Mouse (Mus musculus) midbrain, embryonic 13.5 days (tissue): ENCODE data around the gene Hmgcll1. TPM values are rescaled to one million over a fixed set of nuclear protein-coding genes. Genes with fewer than 3 reads are reported as not detected.
"Not testable (repeated sequence)": the region's sequence is repeated elsewhere in the genome, so short reads cannot be mapped to it uniquely, and the experiment has no call there.

ENCODE experiments used
- ATAC-seq: fragments of 200-750 bp; cut with Nextera tagmentation; 2 replicates; pipeline ENCODE4 v1.8.0; 2017; ENCODE audit warnings: mild to moderate bottlenecking, moderate TSS enrichment, moderate library complexity
- H3K27ac ChIP-seq: fragments of 300-500 bp; sonication (generic); 2 replicates; pipeline ENCODE4 v1.5.1; 2015; ENCODE audit warnings: inconsistent platforms, mild to moderate bottlenecking, moderate library complexity
- H3K27me3 ChIP-seq: fragments of 300-500 bp; sonication (generic); 2 replicates; pipeline ENCODE4 v1.6.1; 2015; ENCODE audit warnings: mild to moderate bottlenecking, inconsistent platforms
- H3K36me3 ChIP-seq: fragments of 300-500 bp; sonication (generic); 2 replicates; pipeline ENCODE4 v1.6.1; 2015; ENCODE audit warnings: mild to moderate bottlenecking, inconsistent platforms
- H3K4me1 ChIP-seq: fragments of 300-500 bp; sonication (generic); replicated peaks from 2 replicates; pipeline ENCODE4 v1.6.1; 2015; ENCODE audit warnings: inconsistent platforms
- H3K4me2 ChIP-seq: fragments of 300-500 bp; sonication (generic); replicated peaks from 2 replicates; pipeline ENCODE4 v1.6.1; 2015; ENCODE audit warnings: moderate library complexity, mild to moderate bottlenecking, inconsistent platforms
- H3K4me3 ChIP-seq: fragments of 300-500 bp; sonication (generic); replicated peaks from 2 replicates; pipeline ENCODE4 v1.5.1; 2015; ENCODE audit warnings: mild to moderate bottlenecking, inconsistent platforms
- H3K9ac ChIP-seq: fragments of 300-500 bp; sonication (generic); replicated peaks from 2 replicates; pipeline ENCODE4 v1.6.1; 2015; ENCODE audit warnings: mild to moderate bottlenecking, inconsistent platforms
- H3K9me3 ChIP-seq: fragments of 300-500 bp; sonication (generic); 2 replicates; pipeline ENCODE4 v1.6.1; 2016; ENCODE audit warnings: mild to moderate bottlenecking, inconsistent platforms
- WGBS: fragments of 180-500 bp; shearing (Covaris S2); methylation state at CpG from one replicate; pipeline ENCODE4 v1.1.7; 2015; 5-methylcytosine and 5-hydroxymethylcytosine counted together
- polyA plus RNA-seq: library from polyadenylated mRNA; unstranded; fragments of >200 nt; fragmentation: Nextera tagmentation; extraction: Ambion mirVana; gene quantifications from 2 replicates; pipeline ENCODE4 v1.2.1, GENCODE M21; 2015

The Hmgcll1 gene
- polyA plus RNA-seq, 1 experiment from 2014 or later, result 21.6 TPM

DNA sequence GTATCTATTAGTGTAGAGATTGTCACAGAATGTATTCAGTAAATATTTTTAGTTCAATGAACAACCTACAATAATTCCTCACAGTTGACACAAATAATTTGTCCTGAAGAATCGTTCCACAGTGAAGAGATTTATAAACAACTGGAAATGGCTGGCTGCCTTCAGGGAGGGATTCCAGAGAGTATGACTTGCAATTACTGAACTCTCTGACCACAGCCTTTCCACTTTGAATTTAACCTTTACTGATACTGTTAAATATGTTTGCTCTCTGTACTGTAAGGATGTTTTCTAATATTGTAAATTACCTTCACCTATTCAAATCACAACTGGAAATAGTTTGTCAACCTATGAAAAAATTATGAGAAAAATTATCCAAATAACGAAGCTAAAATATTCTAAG, 76.9 kb downstream of the Hmgcll1 start:
- Histone ChIP-seq H3K9ac (no peak overlapping the region), H3K4me3 (no peak overlapping the region), H3K27ac (no peak overlapping the region), H3K36me3 (no peaks in the 10 kb centered on the region), H3K4me1 (no peaks in the 10 kb centered on the region), H3K4me2 (no peak overlapping the region), H3K9me3 (no peaks in the 10 kb centered on the region), H3K27me3 (no peaks in the 10 kb centered on the region)
- WGBS, result 78% methylated on average over 2 of the region's 2 CpGs
- ATAC-seq, result no peak

- Histone ChIP-seq H3K4me1 (no peaks in the 10 kb centered on the region), H3K4me2 (no peak overlapping the region), H3K9ac (no peak overlapping the region), H3K36me3 (no peaks in the 10 kb centered on the region), H3K9me3 (no peaks in the 10 kb centered on the region), H3K27ac (no peak overlapping the region), H3K27me3 (no peaks in the 10 kb centered on the region), H3K4me3 (no peak overlapping the region)
- ATAC-seq, result no peak
- 93% methylated on average over 5 of the region's 5 CpGs for WGBS
Measured at GRCm38 (mm10) chr9:76097221-76097620, 82.6 kb downstream of the Hmgcll1 start.

GRCm38 (mm10) chr9:76099981-76100380, 85.3 kb downstream of the Hmgcll1 start:
- H3K4me1 ChIP-seq, result no peaks in the 10 kb centered on the region
- no peak for ATAC-seq
- WGBS, result 85% methylated on average over 3 of the region's 3 CpGs
- H3K4me3 ChIP-seq, result no peak overlapping the region
- H3K27me3 ChIP-seq, result no peaks in the 10 kb centered on the region
- no peak overlapping the region for H3K27ac ChIP-seq
- no peaks in the 10 kb centered on the region for H3K36me3 ChIP-seq
- H3K4me2 ChIP-seq, result no peak overlapping the region
- no peaks in the 10 kb centered on the region for H3K9me3 ChIP-seq
- no peak overlapping the region for H3K9ac ChIP-seq

DNA sequence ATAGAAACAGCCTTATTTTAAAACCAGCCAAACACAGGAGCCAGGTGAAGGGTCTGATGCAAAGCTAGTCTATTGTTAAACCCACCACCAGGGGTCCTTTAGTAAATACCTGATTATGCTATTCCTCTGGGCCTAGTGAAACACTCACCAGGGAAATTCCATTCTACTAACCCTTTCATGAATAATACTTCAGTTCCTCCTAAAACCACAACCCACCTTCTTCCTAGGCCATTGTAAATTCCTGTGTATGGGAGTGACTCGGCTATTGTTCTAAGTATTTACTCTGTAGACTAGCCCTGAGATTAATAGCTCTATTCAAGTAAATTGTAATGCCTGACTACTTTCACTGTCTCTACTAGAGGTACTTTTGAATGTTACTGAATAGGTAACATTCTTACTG, 89.8 kb downstream of the Hmgcll1 start:
- not testable (repeated sequence) for ATAC-seq, H3K4me1 ChIP-seq, H3K4me3 ChIP-seq, H3K9me3 ChIP-seq, H3K4me2 ChIP-seq, H3K9ac ChIP-seq, H3K27me3 ChIP-seq, H3K36me3 ChIP-seq, H3K27ac ChIP-seq
- 86% methylated on average over 1 of the region's 1 CpGs for WGBS

DNA sequence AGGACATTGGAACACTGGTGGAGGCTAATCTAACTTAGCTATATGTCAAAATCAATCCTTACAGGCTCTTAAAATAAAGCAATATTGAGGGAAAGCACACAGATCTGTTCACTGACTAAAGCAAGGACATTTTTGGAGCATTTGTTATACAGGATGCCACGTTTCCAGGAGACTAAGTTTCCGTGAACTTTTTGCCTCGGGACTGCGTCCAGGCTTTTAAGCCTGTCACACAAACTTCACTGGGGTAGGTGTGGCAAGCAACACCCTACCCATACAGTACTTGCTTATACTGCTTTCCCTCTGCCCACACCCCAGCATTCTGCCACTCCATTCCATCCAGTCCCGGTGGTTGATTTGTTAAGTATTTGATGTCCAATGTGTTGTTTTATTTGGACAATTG, 90.2 kb downstream of the Hmgcll1 start:
- H3K4me3 ChIP-seq, result no peak overlapping the region
- H3K27me3 ChIP-seq, result no peaks in the 10 kb centered on the region
- H3K9me3 ChIP-seq, result no peaks in the 10 kb centered on the region
- ATAC-seq, result no peak
- 93% methylated on average over 5 of the region's 5 CpGs for WGBS
- H3K9ac ChIP-seq, result no peak overlapping the region
- no peak overlapping the region for H3K4me2 ChIP-seq
- H3K27ac ChIP-seq, result no peak overlapping the region
- no peaks in the 10 kb centered on the region for H3K36me3 ChIP-seq
- no peaks in the 10 kb centered on the region for H3K4me1 ChIP-seq

- H3K27me3 ChIP-seq, H3K9me3 ChIP-seq, H3K27ac ChIP-seq, H3K9ac ChIP-seq, H3K4me3 ChIP-seq, H3K4me2 ChIP-seq, H3K36me3 ChIP-seq, H3K4me1 ChIP-seq: not testable (repeated sequence)
- ATAC-seq, result peak; percentile 66; the same call in 1 of the 2 replicates
- WGBS, result 1% methylated on average over 2 of the region's 2 CpGs
Measured at GRCm38 (mm10) chr9:76122888-76123287, 108.2 kb downstream of the Hmgcll1 start.

- H3K36me3 ChIP-seq, result no peaks in the 10 kb centered on the region
- no peaks in the 10 kb centered on the region for H3K9me3 ChIP-seq
- no peak overlapping the region for H3K4me3 ChIP-seq
- no peak overlapping the region for H3K4me2 ChIP-seq
- no peak overlapping the region for H3K9ac ChIP-seq
- H3K4me1 ChIP-seq, result no peaks in the 10 kb centered on the region
- H3K27me3 ChIP-seq, result peaks cover 3% of the 10 kb centered on the region; the same call in 1 of the 2 replicates
- ATAC-seq, result no peak
- WGBS, result 78% methylated on average over 4 of the region's 4 CpGs
- no peak overlapping the region for H3K27ac ChIP-seq
Measured at GRCm38 (mm10) chr9:76124249-76124648, 109.6 kb downstream of the Hmgcll1 start.

GRCm38 (mm10) chr9:76129353-76129752, 114.7 kb downstream of the Hmgcll1 start:
- Histone ChIP-seq H3K36me3 (0 out of 2 replicates have a peak, but pooled peaks cover 3% of the 10 kb centered on the region), H3K27me3 (peaks cover 3% of the 10 kb centered on the region; the same call in 1 of the 2 replicates), H3K4me3 (no peak overlapping the region), H3K4me2 (no peak overlapping the region), H3K9ac (no peak overlapping the region), H3K27ac (no peak overlapping the region), H3K4me1 (no peaks in the 10 kb centered on the region), H3K9me3 (no peaks in the 10 kb centered on the region)
- no peak for ATAC-seq
- WGBS, result 67% methylated on average over 1 of the region's 1 CpGs

GRCm38 (mm10) chr9:76134042-76134441, 119.4 kb downstream of the Hmgcll1 start:
- H3K4me1 ChIP-seq, result no peaks in the 10 kb centered on the region
- H3K27ac ChIP-seq, result no peak overlapping the region
- peaks cover 9% of the 10 kb centered on the region; the same call in 1 of the 2 replicates for H3K27me3 ChIP-seq
- H3K4me3 ChIP-seq, result no peak overlapping the region
- H3K9ac ChIP-seq, result no peak overlapping the region
- no peak for ATAC-seq
- H3K4me2 ChIP-seq, result no peak overlapping the region
- 0 out of 2 replicates have a peak, but pooled peaks cover 3% of the 10 kb centered on the region for H3K36me3 ChIP-seq
- H3K9me3 ChIP-seq, result no peaks in the 10 kb centered on the region
- WGBS, result 88% methylated on average over 6 of the region's 6 CpGs

- peaks cover 22% of the 10 kb centered on the region; the same call in 1 of the 2 replicates for H3K27me3 ChIP-seq
- 0 out of 2 replicates have a peak, but pooled peaks cover 3% of the 10 kb centered on the region for H3K36me3 ChIP-seq
- H3K4me1 ChIP-seq, result no peaks in the 10 kb centered on the region
- H3K4me2 ChIP-seq, result no peak overlapping the region
- WGBS, result 63% methylated on average over 3 of the region's 3 CpGs
- no peak overlapping the region for H3K27ac ChIP-seq
- ATAC-seq, result 0 out of 2 replicates have a peak, but pooled peaks have one; percentile 30
- H3K9me3 ChIP-seq, result no peaks in the 10 kb centered on the region
- no peak overlapping the region for H3K9ac ChIP-seq
- H3K4me3 ChIP-seq, result no peak overlapping the region
Measured at GRCm38 (mm10) chr9:76138378-76139109, 123.9 kb downstream of the Hmgcll1 start.

- H3K4me2 ChIP-seq, result no peak overlapping the region
- H3K4me1 ChIP-seq, result no peaks in the 10 kb centered on the region
- no peak overlapping the region for H3K4me3 ChIP-seq
- no peak for ATAC-seq
- peaks cover 8% of the 10 kb centered on the region; the same call in 1 of the 2 replicates for H3K27me3 ChIP-seq
- WGBS, result 55% methylated on average over 3 of the region's 3 CpGs
- H3K9me3 ChIP-seq, result no peaks in the 10 kb centered on the region
- H3K36me3 ChIP-seq, result no peaks in the 10 kb centered on the region
- H3K9ac ChIP-seq, result no peak overlapping the region
- no peak overlapping the region for H3K27ac ChIP-seq
Measured at GRCm38 (mm10) chr9:76145593-76145992, 130.9 kb downstream of the Hmgcll1 start.

DNA sequence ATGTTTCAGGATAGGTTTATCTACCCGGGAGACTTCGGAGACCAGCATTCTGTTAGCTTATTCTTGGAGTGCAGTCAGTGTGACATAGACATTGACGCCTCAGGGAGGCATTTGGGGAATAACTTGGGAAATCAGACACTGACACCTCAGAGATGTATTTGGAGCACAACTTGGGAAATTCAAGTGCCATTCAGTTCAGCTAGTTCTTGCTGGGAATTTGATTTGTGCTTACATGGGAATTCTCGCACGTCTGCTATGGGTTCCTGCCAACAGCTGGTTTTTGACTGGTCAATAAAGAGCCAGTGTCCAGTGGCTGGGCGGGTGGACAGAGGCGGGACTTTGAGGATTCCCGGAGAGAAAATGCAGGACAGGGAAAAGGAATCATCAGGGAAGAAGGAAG, 147.8 kb downstream of the Hmgcll1 start:
- Histone ChIP-seq H3K4me1 (no peaks in the 10 kb centered on the region), H3K4me2 (no peak overlapping the region), H3K9me3 (no peaks in the 10 kb centered on the region), H3K36me3 (no peaks in the 10 kb centered on the region), H3K4me3 (no peak overlapping the region), H3K9ac (no peak overlapping the region), H3K27me3 (no peaks in the 10 kb centered on the region), H3K27ac (no peak overlapping the region)
- no peak for ATAC-seq
- WGBS, result 65% methylated on average over 8 of the region's 8 CpGs

DNA sequence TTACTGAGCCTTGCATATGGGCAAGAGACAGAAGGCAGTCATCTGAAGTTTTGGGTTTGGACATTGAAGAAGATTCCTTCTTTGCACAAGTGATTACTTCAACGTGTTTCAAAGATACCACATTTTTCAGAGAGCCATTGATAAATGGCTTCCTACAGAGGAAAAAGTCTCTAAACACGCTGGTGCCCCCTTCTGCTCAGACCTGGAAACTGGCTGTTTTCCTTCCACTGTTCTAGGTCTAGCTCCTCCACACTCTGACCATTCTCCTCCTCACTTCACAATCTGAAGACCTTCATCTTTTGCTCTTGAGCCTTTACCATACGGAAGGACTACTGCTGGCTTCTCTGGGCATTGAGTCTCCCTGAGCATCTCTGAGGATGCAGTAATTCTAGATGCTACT, 153.7 kb downstream of the Hmgcll1 start:
- no peak for ATAC-seq
- no peak overlapping the region for H3K4me3 ChIP-seq
- no peaks in the 10 kb centered on the region for H3K4me1 ChIP-seq
- H3K9ac ChIP-seq, result no peak overlapping the region
- H3K27ac ChIP-seq, result no peak overlapping the region
- H3K36me3 ChIP-seq, result no peaks in the 10 kb centered on the region
- H3K9me3 ChIP-seq, result no peaks in the 10 kb centered on the region
- no peaks in the 10 kb centered on the region for H3K27me3 ChIP-seq
- WGBS, result 51% methylated on average over 3 of the region's 3 CpGs
- no peak overlapping the region for H3K4me2 ChIP-seq
